Mouse (Mus musculus) lung, postnatal 4 days (tissue): ENCODE results near the gene Slc7a4.
"Not testable (repeated sequence)": the region's sequence is repeated elsewhere in the genome, so short reads cannot be mapped to it uniquely, and the experiment has no call there.

ENCODE experiments used
- DNase-seq, 2 experiments: peaks; one replicate each; pipeline ENCODE4 v3.0.0; 2021

The Slc7a4 gene

DNA sequence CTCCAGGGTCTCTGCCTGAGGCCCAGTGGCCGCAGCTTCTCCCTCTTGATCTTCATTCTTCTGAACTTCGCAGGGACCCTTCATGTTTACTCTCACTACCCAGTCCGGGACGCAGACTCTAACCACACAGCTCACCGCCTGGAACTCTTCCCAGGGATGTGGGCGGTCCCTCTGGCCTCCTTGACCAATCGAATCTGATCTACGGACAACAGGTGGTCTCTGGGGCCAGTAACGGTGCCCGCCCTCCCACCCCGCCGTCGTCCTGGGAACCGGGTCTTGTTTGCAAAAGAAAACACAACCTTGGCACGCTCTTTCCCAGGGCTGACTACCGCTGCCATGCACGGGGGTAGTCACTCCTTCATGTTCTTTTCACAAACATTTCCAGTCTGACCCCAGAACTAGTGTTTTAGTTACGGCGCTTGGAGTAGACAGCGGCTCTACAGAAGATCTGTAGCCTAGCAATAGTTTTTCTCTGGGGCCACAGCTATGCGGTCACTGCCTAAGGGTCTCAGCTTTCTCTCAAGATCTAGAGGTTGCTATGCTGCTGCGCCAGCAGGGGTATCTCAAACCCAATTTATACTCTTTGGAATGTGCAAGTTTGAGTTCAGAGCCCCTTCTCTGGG, 21.8 kb downstream of the Slc7a4 start, which contains the start of gene Lrrc74b:
TSS of gene Lrrc74b (minus strand) at position 120 of the 623 bp plus-strand sequence.
- DNase-seq: peak; percentile 82 to 91

DNA sequence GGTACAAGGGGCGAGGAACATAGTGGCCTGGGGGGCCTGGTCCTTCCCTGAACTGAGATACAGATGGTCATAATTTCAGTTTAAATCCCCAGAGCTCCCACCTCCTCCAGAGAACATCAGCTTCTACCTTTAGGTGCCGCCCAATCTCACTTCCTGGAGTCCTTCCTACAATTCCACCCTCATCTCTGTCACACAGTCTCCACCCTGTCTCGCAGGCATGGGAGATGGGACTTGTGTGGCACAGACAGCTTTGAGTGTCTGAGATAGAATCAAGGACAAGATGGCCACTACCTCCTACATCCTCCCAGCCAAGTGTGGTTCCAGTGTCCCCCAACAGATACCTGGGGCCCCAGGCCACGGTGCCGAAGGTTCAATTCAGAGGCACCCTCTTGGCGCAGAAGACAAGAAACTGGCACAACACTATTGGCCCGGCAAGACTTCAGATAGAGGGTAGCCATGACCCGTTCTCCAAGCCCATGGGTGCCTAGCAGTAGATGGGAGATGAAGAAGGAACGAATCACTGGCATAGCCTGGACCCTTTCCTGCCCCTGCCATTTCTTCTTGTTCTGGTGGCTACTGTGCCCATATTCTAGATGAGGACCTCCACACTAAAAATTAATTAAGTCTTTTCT, 23.5 kb downstream of the Slc7a4 start:
- DNase-seq: no peak

DNA sequence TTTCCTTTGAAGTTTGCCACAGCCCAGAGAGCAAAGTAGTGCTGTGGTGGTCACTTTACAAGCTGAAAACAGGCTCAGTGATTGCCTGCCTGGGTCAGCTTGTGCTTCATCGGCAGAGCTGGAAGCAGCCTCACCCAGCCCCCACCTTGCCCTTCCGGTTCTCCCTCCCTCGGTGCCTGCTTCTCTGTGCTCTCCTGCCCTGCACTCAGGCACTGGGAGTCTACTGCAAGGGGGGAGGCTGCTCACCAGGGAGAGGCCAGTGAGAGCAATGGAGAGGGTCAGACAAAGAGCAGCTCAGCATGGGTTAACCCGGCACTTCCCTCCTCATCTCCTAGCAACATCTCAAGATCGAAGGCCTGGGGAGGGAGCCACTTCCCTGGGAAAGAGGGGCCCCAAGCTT, 24.2 kb downstream of the Slc7a4 start:
- no peak for DNase-seq

DNA sequence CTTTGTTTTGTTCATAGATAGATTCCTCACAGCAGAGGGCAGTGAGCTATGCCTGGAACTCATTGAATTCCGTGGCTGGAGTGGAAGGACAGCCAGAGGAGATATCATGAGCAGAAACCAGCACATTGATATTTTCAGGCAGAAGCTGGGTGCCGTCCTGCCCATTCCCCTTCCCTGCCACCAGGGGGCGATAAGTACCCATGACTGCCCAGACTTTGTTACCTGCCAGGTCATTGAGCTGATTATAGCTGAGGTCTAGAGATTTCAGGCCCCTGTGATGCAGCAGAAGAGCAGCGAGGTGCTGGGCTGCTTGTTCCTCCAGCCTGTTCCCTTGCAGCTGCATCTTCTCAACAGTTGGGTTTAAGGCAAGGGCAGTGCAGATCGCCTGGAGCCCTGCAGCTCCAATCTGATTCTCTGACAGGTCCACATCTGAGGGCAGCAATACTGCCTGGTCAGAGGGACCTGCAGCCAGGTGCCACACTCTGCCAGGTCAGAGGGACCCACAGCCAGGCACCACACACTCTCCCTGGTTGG, 25.0 kb downstream of the Slc7a4 start:
- peak; percentile 59 to 77 for DNase-seq

DNA sequence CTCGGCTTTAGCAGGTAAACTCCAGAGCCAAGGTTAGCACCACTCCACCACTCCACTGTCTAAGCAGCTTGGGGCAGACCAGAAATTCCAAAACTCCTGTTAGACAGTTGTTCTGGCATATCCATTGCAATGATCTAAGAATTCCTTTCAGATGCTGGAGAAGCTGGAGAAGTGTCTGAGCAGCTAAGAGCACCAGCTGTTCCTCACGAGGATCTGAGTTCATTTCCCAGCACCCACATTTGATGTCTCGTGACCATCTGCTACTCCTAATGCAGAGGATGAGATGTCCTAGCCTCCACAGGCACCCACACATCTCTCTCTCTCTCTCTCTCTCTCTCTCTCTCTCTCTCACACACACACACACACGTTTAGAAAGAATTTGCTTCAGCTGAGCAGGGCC, 26.1 kb downstream of the Slc7a4 start:
- no peak for DNase-seq

DNA sequence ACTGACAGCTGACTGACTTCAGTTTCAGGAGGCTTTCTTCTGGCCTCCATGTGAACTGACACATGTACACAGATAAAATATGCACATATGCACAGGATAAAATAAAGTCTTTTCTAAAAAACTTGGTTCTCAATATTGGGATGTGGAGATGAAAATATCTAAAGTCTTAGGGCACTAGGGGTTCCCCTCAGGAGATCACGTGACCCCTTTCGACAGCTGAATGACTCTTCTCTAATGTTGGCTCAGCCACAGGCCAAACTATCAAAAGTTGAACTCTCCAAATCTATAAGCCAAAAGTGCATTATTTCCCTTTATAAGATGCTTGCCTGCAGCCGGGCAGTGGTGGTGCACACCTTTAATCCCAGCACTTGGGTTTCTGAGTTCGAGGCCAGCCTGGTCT, 26.8 kb downstream of the Slc7a4 start:
- DNase-seq: no peak

DNA sequence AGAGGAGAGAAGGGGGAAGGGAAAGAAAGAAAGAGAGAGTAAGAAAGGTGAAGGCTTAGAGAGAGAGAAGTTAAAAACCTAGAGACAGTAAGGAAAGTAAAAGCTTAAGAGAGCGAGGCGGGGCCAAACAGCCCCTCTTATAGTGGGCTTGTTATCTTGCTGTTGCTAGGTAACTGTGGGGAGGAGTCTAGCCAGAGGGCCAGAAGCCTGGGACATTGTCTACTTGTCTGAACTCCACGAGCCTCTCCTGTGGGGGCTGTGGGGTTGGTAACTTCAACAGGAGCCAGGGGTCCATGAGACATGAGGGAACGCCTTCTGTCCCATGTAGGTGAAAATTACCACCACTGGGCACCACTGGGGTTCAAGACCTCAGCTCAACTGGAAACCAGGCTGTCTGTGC, 28.3 kb downstream of the Slc7a4 start:
- not testable (repeated sequence) for DNase-seq

DNA sequence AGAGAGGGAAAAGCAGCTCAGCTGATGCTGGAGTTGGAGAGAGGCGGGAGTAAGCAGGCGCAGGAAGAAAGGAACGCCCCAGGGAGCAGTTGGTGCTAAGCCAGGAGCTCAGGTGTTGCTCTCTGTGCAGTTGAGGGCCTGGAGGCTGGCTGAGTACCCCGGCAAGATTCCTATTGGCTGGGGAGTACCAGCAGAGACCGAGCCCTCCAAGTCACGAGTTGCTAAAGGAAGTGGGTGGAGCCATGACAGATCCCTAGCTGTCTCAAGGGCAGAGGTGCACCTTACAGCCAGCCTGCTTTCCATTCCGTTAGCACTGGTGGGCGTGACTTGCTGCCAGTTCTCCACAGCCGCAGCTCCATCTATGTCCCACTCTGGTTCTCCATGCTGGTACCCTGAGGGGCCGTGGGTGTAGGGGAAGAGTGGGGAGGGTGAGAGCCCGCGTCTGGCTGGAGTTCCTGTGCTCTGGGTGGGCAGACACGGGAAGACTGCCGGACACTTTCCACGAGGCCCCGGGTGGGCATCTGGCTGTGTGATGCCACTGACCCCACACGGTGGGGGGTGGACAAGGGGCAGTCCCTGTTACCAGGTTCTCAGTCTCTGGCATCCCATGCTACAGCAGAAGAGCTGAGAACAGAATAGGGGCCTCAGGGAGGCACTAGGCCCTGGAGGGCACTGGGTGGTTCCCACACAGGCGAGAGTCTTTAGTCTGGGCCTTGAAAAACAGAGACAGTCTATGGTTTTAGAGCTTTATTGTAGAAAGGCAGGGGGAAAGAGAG, 28.9 kb downstream of the Slc7a4 start:
- DNase-seq: peak; percentile 75 to 89

DNA sequence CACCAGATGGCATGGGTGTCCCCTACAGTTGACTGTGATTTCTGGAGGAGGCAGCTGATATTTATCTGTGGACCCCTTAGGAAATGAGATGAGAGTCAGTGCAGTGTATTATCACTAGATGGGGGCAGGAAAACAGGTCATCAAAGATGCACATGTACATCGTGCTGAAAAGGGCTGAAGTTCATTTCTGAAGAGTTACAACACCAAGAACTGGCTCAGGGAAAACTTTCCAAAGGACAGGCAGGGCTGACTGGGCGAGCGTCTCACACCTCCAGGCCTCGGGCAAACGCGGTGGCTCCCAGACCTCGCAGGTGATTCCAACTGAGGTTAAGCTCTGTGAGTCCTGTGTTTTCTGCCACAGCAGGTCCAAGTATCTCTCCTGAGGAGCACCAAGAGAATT, 30.2 kb downstream of the Slc7a4 start:
- no peak for DNase-seq

DNA sequence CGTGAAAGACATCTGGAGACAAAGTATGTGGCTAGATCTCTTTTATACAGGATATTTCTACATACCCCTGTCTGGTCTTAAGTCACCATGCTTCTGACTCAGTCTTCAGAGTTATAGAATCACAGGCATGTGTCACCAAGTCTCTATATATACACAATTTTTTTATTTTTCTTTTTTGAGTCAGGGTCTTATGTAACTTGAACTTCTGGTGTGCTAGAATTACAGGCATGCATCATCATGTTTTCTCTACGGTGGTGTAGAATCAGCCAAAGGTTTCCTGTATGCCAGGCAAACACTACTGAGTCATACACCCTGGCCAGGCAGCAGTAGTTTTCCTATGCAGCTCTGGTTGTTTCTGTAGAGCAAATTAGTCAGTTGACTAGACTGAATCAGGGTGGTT, 40.4 kb downstream of the Slc7a4 start:
- no peak for DNase-seq

DNA sequence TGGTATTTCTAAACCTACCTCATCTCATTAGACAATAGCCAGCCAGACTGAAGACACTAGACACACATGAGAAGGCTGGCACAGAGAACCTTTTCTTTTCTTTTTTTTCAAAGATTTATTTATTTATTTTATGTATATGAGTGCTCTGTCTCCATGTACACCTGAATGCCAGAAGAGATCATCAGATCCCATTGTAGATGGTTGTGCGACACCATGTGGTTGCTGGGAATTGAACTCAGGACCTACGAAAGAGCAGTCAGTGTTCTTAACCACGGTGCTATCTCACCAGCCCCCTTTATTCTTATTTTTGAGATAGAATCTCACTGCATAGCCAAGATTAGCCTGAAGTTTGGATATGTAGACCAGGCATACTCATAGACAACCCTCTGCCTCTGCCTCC, 46.4 kb downstream of the Slc7a4 start:
- DNase-seq: no peak

DNA sequence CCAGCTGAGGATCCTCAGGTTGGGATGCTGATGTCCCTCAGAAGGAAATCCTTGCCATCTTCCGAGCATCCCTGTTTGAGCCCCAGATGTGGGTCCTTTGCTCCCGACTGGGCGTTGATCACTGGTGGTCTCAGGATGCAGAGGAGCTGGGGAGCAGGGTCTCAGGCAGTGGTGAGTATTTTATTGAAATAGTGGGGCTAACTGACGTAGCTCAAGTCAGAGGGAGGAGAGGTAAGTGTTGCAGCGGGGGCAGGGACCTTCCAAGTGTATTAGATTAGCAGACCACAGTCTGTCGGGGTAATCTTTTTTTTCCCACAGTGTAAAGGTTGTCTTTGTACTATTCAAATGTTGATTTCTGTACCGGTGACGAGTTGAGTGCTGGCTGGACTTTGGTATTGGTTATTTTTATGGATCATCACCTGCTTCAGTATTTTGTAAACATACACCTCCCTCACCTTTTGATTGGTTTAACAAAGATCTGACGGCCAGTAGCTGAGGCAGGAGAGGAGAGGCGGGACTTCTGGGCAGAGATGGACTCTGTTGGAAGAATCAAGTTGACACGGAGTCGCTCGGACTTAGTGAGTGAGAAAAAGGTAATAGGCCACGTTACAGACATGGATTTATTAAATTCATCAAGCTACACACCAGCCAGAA, 50.2 kb downstream of the Slc7a4 start:
- DNase-seq: no peak

DNA sequence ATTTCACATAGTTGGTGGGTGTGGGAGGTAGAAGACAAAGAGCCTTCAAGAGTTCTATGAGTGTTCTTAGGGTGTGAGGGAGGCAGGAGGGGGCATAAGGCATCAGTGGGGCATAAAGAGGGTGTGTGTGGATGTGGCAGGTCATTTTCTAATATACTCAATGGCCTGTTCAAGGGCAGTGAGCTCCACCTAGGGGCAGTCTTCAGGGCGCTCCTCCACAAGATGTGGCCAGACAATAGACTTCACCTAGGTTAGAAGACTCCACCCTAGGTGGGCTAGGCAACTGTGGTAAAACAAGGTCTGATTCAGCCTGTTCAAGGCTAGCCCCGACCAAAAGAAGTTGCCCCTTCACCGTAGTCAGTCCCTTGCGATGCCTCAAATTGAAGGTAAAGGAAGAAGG, 50.7 kb downstream of the Slc7a4 start:
- DNase-seq: peak in 1 of 2 experiments; percentile 38

DNA sequence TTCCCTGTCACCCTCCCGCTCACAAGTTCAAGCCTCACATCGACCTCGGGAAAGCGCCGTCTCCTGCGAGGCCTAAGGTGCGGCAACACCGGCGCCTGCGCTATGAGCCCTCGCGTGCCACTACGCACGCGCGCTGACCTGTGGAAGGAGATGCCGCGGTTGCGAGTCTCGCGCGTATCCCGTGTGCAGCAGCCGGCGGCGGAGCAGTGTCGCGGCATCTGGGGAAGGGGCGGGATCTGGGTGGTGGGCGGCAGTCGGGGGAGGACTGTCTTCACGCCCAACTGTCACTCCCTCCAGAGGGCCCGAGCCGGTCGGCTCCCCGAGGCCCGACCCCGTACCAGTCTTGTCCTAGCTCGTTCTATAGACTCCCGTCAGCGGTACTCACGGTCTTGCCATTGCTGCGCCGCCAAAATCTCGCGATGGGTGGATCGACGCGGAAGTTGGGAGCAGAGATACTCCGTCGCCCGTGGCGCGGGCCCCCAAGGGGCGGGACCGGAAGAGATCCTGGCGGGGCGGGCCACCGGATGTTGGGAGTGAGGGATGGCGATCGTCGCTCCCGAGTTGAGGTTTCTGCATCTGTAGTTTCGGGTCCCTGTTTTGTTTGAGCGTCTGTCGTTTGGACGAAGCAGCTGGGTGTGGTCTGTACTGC, 52.2 kb downstream of the Slc7a4 start, which contains the start of gene Thap7:
TSS of gene Thap7 (minus strand) at position 497 of the 649 bp plus-strand sequence.
- DNase-seq: peak; percentile 97 to 98

DNA sequence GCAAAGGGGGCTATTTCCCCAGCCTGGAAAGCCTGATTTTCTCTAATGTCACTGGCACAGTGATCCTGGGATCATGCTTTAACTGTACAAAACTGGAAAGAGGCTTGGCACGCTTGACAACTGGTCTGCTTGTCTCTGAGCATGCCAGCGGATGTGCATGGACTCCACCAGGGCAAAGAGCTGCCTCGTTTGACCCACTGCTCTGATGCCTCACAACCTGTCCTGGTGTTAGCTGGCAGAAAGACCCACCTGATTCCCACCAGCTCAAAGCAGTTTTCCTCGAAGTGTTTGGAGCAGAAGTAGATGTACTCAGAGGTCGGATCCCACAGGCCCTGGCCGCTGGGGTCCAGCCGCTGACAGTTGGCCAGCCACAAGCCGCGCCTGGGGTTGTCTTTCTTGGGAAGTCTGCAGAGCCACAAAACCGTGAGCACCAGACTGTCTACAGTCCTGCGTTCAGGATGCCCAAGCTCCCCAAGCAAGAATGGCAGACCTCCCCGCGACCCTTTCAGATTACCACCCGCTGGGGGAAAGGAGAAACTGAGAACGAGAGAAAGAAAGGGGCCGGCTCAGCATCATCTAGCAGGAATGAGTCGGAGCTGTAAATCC, 52.9 kb downstream of the Slc7a4 start:
- no peak for DNase-seq

DNA sequence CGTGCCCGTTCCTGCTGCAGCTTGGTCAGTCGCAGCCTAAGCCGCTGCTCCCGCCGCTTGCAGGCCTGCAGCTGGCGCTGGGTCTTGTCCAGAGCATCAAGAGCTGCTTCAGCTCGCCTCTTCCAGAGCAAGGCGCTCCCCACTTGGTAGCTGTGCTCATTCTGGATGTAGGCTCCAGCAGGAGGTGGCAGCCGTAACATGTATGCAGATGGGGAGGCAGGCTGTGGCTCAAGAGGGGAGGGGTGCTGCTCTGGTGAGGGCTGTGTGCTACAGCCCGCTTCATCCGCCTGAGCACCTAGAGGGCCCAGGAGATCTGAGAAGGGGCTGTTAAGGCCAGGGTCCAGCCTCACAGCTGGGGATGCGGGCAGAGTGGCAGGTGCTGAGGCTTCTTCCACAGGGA, 54.7 kb downstream of the Slc7a4 start:
- no peak for DNase-seq

DNA sequence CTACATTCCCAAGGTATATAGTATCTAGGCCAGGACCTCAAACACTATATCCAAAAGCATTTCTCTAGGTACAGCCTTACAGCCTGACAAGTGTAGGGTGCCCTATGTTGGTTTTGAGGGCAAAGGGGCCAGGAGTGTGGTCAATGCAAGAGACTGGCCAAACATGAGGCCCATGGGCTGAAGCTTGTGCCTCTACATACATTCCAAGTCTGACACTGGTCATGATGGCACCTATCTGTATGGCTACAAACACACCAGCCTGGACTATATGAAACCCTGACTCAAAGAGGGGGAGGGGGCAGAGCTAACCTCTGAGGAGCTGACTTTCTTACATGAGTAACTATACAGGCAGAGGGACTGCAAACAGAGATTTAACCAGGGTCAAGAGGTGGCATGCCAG, 55.4 kb downstream of the Slc7a4 start:
- DNase-seq: no peak

DNA sequence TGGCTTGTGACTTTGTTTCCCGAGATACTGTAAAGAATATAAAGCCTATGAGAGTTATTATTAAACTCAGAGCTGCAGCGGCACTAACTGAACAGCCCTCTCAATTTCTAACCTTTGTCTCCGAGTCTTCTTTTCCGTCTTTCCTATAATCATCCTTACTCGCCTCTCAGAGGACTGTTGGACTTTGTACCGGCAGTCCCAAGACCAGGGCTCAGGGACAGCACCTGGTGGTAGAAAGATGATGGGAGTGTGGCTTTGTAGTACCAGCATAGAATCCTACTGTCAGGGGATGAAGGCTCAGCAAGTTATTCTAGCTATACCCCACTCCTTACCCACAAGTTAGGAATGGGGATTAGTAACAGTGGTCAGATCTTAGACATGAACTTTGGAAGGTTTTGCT, 56.8 kb downstream of the Slc7a4 start:
- no peak for DNase-seq

DNA sequence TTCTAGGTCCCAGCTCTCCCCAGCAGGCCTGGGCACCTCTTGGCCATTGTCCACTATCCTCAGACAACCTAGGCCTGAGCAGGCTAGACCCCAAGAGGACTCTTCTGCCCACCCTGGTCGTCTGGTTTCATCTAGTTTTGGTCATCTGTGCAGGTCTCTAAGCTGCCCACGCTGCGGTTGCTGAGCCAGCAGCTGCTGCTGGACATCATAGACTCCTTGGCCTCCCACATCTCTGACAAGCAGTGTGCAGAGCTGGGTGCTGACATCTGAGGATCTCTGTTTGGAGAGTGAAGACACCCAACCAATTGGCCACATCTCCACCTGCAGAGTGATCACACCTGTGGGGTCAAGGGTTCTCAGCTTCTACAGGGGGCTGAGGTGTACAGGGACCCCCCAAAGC, 57.5 kb downstream of the Slc7a4 start:
- DNase-seq: no peak

DNA sequence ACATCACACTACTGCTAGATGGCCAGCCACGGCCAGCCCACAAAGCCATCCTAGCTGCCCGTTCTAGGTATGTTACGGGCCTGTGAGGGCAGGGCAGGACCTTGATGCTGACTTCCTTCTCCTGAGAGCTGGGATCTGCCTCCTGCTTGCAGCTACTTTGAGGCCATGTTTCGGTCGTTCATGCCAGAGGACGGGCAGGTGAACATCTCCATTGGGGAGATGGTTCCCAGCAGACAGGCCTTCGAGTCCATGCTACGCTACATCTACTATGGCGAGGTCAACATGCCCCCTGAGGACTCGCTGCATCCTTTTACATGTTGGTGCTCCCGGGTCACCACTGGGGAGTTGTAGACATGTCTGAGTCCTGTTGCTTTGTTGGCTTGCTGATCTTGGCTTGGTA, 58.9 kb downstream of the Slc7a4 start:
- DNase-seq: no peak
